Mouse (Mus musculus): ENCODE data around the gene Uts2r. TPM values are rescaled to one million over a fixed set of nuclear protein-coding genes. Genes with fewer than 3 reads are reported as not detected.

Uts2r gene
- not detected for polyA plus RNA-seq (2017; shearing (Covaris generic))

GRCm38 (mm10) chr11:121159971-121160370 lies at the start of gene Uts2r:
TSS of gene Uts2r (plus strand) at chr11:121160271.

GRCm38 (mm10) chr11:121118577-121118976 lies 41.5 kb upstream of the Uts2r start, which contains the start of gene Tex19.2:
TSS of gene Tex19.2 (minus strand) at chr11:121118677.

GRCm38 (mm10) chr11:121145865-121146264 lies 14.2 kb upstream of the Uts2r start, which contains the start of gene Tex19.1:
TSS of gene Tex19.1 (plus strand) at chr11:121146143.

GRCm38 (mm10) chr11:121204161-121205006 lies 44.3 kb downstream of the Uts2r start, which contains the start of the genes Hexdc and Ogfod3:
TSS of gene Hexdc (plus strand) at chr11:121204433.
TSS of gene Ogfod3 (minus strand) at chr11:121204711.

Other genes starting within 250 kb of the Uts2r start
- gene Ccdc57, start 227.4 kb upstream of the Uts2r start, polyA plus RNA-seq (2017; shearing (Covaris generic)) = 0.50 TPM
- gene Slc16a3, start 211.8 kb upstream of the Uts2r start, polyA plus RNA-seq (2017; shearing (Covaris generic)) = 24.1 TPM
- gene Csnk1d, start 168.9 kb upstream of the Uts2r start, polyA plus RNA-seq (2017; shearing (Covaris generic)) = 127 TPM
- gene Cd7, start 120.9 kb upstream of the Uts2r start, polyA plus RNA-seq (2017; shearing (Covaris generic)) = 68.3 TPM
- not detected for gene Sectm1b, start 96.7 kb upstream of the Uts2r start, polyA plus RNA-seq (2017; shearing (Covaris generic))
- not detected for gene Sectm1a, start 79.1 kb upstream of the Uts2r start, polyA plus RNA-seq (2017; shearing (Covaris generic))
- gene Tex19.2, start 41.6 kb upstream of the Uts2r start, polyA plus RNA-seq (2017; shearing (Covaris generic)) = not detected
- gene Tex19.1, start 14.1 kb upstream of the Uts2r start, polyA plus RNA-seq (2017; shearing (Covaris generic)) = not detected
- gene Hexdc, start 44.2 kb downstream of the Uts2r start, polyA plus RNA-seq (2017; shearing (Covaris generic)) = 1.9 TPM
- gene Ogfod3, start 44.4 kb downstream of the Uts2r start, polyA plus RNA-seq (2017; shearing (Covaris generic)) = 6.3 TPM
- gene Cybc1, start 69.1 kb downstream of the Uts2r start, polyA plus RNA-seq (2017; shearing (Covaris generic)) = 150 TPM
- 53.2 TPM for gene Narf, start 77.0 kb downstream of the Uts2r start, polyA plus RNA-seq (2017; shearing (Covaris generic))
- gene Foxk2, start 99.7 kb downstream of the Uts2r start, polyA plus RNA-seq (2017; shearing (Covaris generic)) = 2.5 TPM
- gene Wdr45b, start 194.2 kb downstream of the Uts2r start, polyA plus RNA-seq (2017; shearing (Covaris generic)) = 44.1 TPM
- 0.20 TPM for gene Rab40b, start 228.0 kb downstream of the Uts2r start, polyA plus RNA-seq (2017; shearing (Covaris generic))

All from activated CD4-positive, CD25-positive, alpha-beta regulatory T cell, adult 9 weeks (primary cell).